7 mouse cellular contexts compared by ENCODE assay signal in the genomic region with DNA sequence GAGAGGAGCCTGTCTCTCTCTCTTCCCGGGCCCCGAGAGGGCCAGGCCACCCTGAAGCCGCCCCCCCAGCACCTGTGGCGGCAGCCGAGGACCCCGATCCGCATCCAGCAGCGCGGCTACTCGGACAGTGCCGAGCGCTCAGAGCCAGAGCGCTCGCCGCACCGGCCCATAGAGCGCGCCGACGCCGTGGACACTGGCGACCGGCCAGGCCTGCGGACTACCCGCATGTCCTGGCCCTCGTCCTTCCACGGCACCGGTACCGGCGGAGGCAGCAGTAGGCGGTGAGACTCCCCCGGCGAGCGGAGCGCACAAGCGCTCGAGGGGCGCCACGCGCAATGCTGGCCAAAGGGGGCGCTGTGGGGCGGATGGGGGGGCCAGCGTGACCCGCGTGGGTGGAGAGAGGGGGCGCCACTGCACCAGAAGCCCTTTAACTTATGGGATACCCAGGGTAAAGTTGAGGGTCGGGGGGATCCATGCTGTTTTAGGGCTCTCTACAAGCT. TPM values are rescaled to one million over a fixed set of nuclear protein-coding genes. Genes with fewer than 3 reads are reported as not detected.
A peak's percentile ranks its signal among the peaks of the same experiment; 100 is the strongest.
DNase-seq lines count a peak whose midpoint lies in the region; ATAC-seq and TF ChIP-seq lines count a peak whose summit lies in the region.

No protein-coding gene starts in this region.

- DNase-seq in spleen, postnatal 4 days (ENCODE audit: low spot score in 2 of 2) = peak; percentile 53 to 88
- DNase-seq in spleen, adult 12 weeks (ENCODE audit: low spot score) = no peak
- no peak for DNase-seq in brain, embryonic 14.5 days (ENCODE audit: low read depth)
- peak; percentile 19 for DNase-seq in heart, postnatal 0 days (ENCODE audit: low spot score)
- peak; percentile 45 to 82 for DNase-seq in left cerebral cortex, postnatal 10 days (ENCODE audit: extremely low spot score in 1 of 2, low spot score in 2 of 2)
- peak; percentile 55 for DNase-seq in stomach, postnatal 0 days (ENCODE audit: low spot score)

- H3K4me3 ChIP-seq in heart, postnatal 0 days (ENCODE audit: low read depth, low read length) = peak overlapping the region; percentile 53
- H3K4me3 ChIP-seq in midbrain, embryonic 12.5 days = peak overlapping the region; percentile 41
- H3K4me3 ChIP-seq in stomach, postnatal 0 days (ENCODE audit: low read depth, low read length) = peak overlapping the region; percentile 52

- peak; percentile 44; the same call in 1 of the 2 replicates for TF ChIP-seq CTCF in brain, embryonic 14.5 days (IDR thresholded peaks at IDR 0.05; ENCODE audit: borderline replicate concordance, extremely low read depth, insufficient read depth, insufficient read length)
- peak; percentile 66 for TF ChIP-seq CTCF in heart, postnatal 0 days (IDR thresholded peaks at IDR 0.05; ENCODE audit: low read depth)
- peak; percentile 78 for TF ChIP-seq CTCF in stomach, postnatal 0 days (IDR thresholded peaks at IDR 0.05; ENCODE audit: low read depth)

- TF ChIP-seq POLR2A in brain, embryonic 14.5 days (IDR thresholded peaks at IDR 0.05; ENCODE audit: borderline replicate concordance, extremely low read depth, insufficient read depth, insufficient read length, poor library complexity, severe bottlenecking) = no peak

- peaks cover 47% of the 10 kb centered on the region for H3K27me3 ChIP-seq in heart, postnatal 0 days (ENCODE audit: control insufficient read depth, insufficient read depth, low read length)
- peaks cover 72% of the 10 kb centered on the region for H3K27me3 ChIP-seq in midbrain, embryonic 12.5 days
- peaks cover 11% of the 10 kb centered on the region for H3K27me3 ChIP-seq in stomach, postnatal 0 days (ENCODE audit: control insufficient read depth, insufficient read depth, low read length)

- intact Hi-C loops in left cerebral cortex, postnatal 10 days (cut with DNase I) = no loop called here

- ATAC-seq in heart, postnatal 0 days (ENCODE audit: insufficient read depth, low read depth) = no peak
- no peak for ATAC-seq in midbrain, embryonic 12.5 days (ENCODE audit: low FRiP score, low read depth)
- ATAC-seq in stomach, postnatal 0 days (ENCODE audit: low FRiP score, low TSS enrichment) = 0 out of 2 replicates have a peak, but pooled peaks have one; percentile 1

- H3K9me3 ChIP-seq in heart, postnatal 0 days (replicated peaks; ENCODE audit: control insufficient read depth, low read length) = no peaks in the 10 kb centered on the region
- H3K9me3 ChIP-seq in midbrain, embryonic 12.5 days = no peaks in the 10 kb centered on the region
- H3K9me3 ChIP-seq in stomach, postnatal 0 days (ENCODE audit: control insufficient read depth, low read length) = no peaks in the 10 kb centered on the region

- under 1% methylated on average over 46 of the region's 47 CpGs for WGBS in heart, postnatal 0 days
- WGBS in midbrain, embryonic 12.5 days = under 1% methylated on average over 46 of the region's 47 CpGs
- under 1% methylated on average over 46 of the region's 47 CpGs for WGBS in stomach, postnatal 0 days

- H3K4me1 ChIP-seq in heart, postnatal 0 days (ENCODE audit: control insufficient read depth, insufficient read depth) = peaks cover 20% of the 10 kb centered on the region
- peaks cover 32% of the 10 kb centered on the region for H3K4me1 ChIP-seq in midbrain, embryonic 12.5 days
- peaks cover 2% of the 10 kb centered on the region for H3K4me1 ChIP-seq in stomach, postnatal 0 days (replicated peaks; ENCODE audit: control insufficient read depth, insufficient read depth)

- no peak overlapping the region for H3K27ac ChIP-seq in heart, postnatal 0 days (ENCODE audit: low read depth)
- no peak overlapping the region for H3K27ac ChIP-seq in midbrain, embryonic 12.5 days (replicated peaks)
- peak overlapping the region; percentile 24; the same call in 1 of the 2 replicates for H3K27ac ChIP-seq in stomach, postnatal 0 days (replicated peaks)

- no peak for TF ChIP-seq EP300 in heart, postnatal 0 days (IDR thresholded peaks at IDR 0.05; ENCODE audit: low read depth)
- TF ChIP-seq EP300 in stomach, postnatal 0 days (optimal IDR thresholded peaks at IDR 0.05) = no peak

- H3K36me3 ChIP-seq in heart, postnatal 0 days (replicated peaks; ENCODE audit: control insufficient read depth, insufficient read depth, low read length) = no peaks in the 10 kb centered on the region
- H3K36me3 ChIP-seq in midbrain, embryonic 12.5 days = no peaks in the 10 kb centered on the region
- no peaks in the 10 kb centered on the region for H3K36me3 ChIP-seq in stomach, postnatal 0 days (ENCODE audit: control insufficient read depth, insufficient read depth, low read length)

- H3K9ac ChIP-seq in heart, postnatal 0 days (replicated peaks; ENCODE audit: low read depth, low read length) = peak overlapping the region; percentile 49
- H3K9ac ChIP-seq in midbrain, embryonic 12.5 days (replicated peaks) = peak overlapping the region; percentile 21; the same call in 1 of the 2 replicates
- peak overlapping the region; percentile 59 for H3K9ac ChIP-seq in stomach, postnatal 0 days (ENCODE audit: low read length)

- peak overlapping the region; percentile 79 for H3K4me2 ChIP-seq in heart, postnatal 0 days (ENCODE audit: low read depth, low read length)
- H3K4me2 ChIP-seq in midbrain, embryonic 12.5 days (replicated peaks) = peak overlapping the region; percentile 59
- H3K4me2 ChIP-seq in stomach, postnatal 0 days (replicated peaks; ENCODE audit: low read depth) = peak overlapping the region; percentile 85

RNA-seq across cellular contexts. Expression of gene Pde4a, which starts 0.5 kb away (rescaled TPM):
- 16.3 and 23.4 TPM in 2 replicates for polyA plus RNA-seq in brain, embryonic 14.5 days (2012; rRNA removed)
- 10.2 and 14.6 TPM in 2 replicates for total RNA-seq in heart, postnatal 0 days (2014; rRNA removed; ENCODE audit: low replicate concordance)
- polyA plus RNA-seq in heart, postnatal 0 days (2015; fragmentation: Nextera tagmentation; extraction: Ambion mirVana) = 16.6 and 17.5 TPM in 2 replicates
- total RNA-seq in left cerebral cortex, postnatal 10 days (2021) = 10 to 100 TPM; 65.6 to 67.5 TPM
- polyA plus RNA-seq in midbrain, embryonic 12.5 days (2016; fragmentation: Nextera tagmentation; extraction: Ambion mirVana) = 11.3 and 11.5 TPM in 2 replicates
- 2.5 and 3.0 TPM in 2 replicates for polyA plus RNA-seq in stomach, postnatal 0 days (2015; fragmentation: Nextera tagmentation; extraction: Ambion mirVana)

RNA-seq across cellular contexts. Expression of gene Cdc37, which starts 16.2 kb away (rescaled TPM):
- 141 and 182 TPM in 2 replicates for polyA plus RNA-seq in brain, embryonic 14.5 days (2012; rRNA removed)
- 32.9 and 50.1 TPM in 2 replicates for total RNA-seq in heart, postnatal 0 days (2014; rRNA removed; ENCODE audit: low replicate concordance)
- 176 and 183 TPM in 2 replicates for polyA plus RNA-seq in heart, postnatal 0 days (2015; fragmentation: Nextera tagmentation; extraction: Ambion mirVana)
- total RNA-seq in left cerebral cortex, postnatal 10 days (2021) = 100 to 1,000 TPM; 127 to 129 TPM
- polyA plus RNA-seq in midbrain, embryonic 12.5 days (2016; fragmentation: Nextera tagmentation; extraction: Ambion mirVana) = 278 and 283 TPM in 2 replicates
- polyA plus RNA-seq in stomach, postnatal 0 days (2015; fragmentation: Nextera tagmentation; extraction: Ambion mirVana) = 161 TPM in 2 replicates

RNA-seq across cellular contexts. Expression of gene Tyk2, which starts 35.0 kb away (rescaled TPM):
- polyA plus RNA-seq in brain, embryonic 14.5 days (2012; rRNA removed) = 16.2 and 20.0 TPM in 2 replicates
- 16.7 and 17.9 TPM in 2 replicates for total RNA-seq in heart, postnatal 0 days (2014; rRNA removed; ENCODE audit: low replicate concordance)
- 7.7 and 8.3 TPM in 2 replicates for polyA plus RNA-seq in heart, postnatal 0 days (2015; fragmentation: Nextera tagmentation; extraction: Ambion mirVana)
- total RNA-seq in left cerebral cortex, postnatal 10 days (2021) = 10 to 100 TPM; 11.2 to 13.2 TPM
- polyA plus RNA-seq in midbrain, embryonic 12.5 days (2016; fragmentation: Nextera tagmentation; extraction: Ambion mirVana) = 12.8 and 14.1 TPM in 2 replicates
- polyA plus RNA-seq in stomach, postnatal 0 days (2015; fragmentation: Nextera tagmentation; extraction: Ambion mirVana) = 6.8 and 7.1 TPM in 2 replicates

Comparison
In these comparisons a context has a peak if more than half of its experiments do, and no peak if none do; other contexts are left out.
1. DNase-seq: peak in spleen, postnatal 4 days (2 of 2), heart, postnatal 0 days (single experiment), left cerebral cortex, postnatal 10 days (2 of 2) and stomach, postnatal 0 days (single experiment); none in spleen, adult 12 weeks (single experiment) and brain, embryonic 14.5 days (single experiment).
2. Peak in every context shown above with its lines, with median percentiles within 50 percentile points of each other: CTCF ChIP-seq, H3K4me2 ChIP-seq, H3K4me3 ChIP-seq and H3K9ac ChIP-seq.